Mouse (Mus musculus) lung, embryonic 16.5 days (tissue): ENCODE results near the gene Egfem1. TPM values are rescaled to one million over a fixed set of nuclear protein-coding genes. Genes with fewer than 3 reads are reported as not detected.

Source experiments
- ATAC-seq: fragments of 200-750 bp; cut with Nextera tagmentation; 2 replicates; pipeline ENCODE4 v1.8.0; 2017; ENCODE audit warnings: low read depth, mild to moderate bottlenecking, moderate library complexity
- H3K27ac ChIP-seq: fragments of 300-500 bp; sonication (generic); 2 replicates; pipeline ENCODE4 v1.5.1; 2014; ENCODE audit warnings: mild to moderate bottlenecking, control low read depth, low read length
- H3K27me3 ChIP-seq: fragments of 300-500 bp; sonication (generic); 2 replicates; pipeline ENCODE4 v1.6.1; 2014; ENCODE audit warnings: low read depth, low read length, mixed read lengths; ENCODE audit not compliant: control insufficient read depth, insufficient read depth
- H3K36me3 ChIP-seq: fragments of 300-500 bp; sonication (generic); 2 replicates; pipeline ENCODE4 v1.6.1; 2014; ENCODE audit warnings: low read length; ENCODE audit not compliant: control insufficient read depth, insufficient read depth
- H3K4me1 ChIP-seq: fragments of 300-500 bp; sonication (generic); replicated peaks from 2 replicates; pipeline ENCODE4 v1.6.1; 2014; ENCODE audit warnings: low read length, mixed read lengths; ENCODE audit not compliant: control insufficient read depth, insufficient read depth
- H3K4me2 ChIP-seq: fragments of 300-500 bp; sonication (generic); 2 replicates; pipeline ENCODE4 v1.6.1; 2014; ENCODE audit warnings: low read depth, low read length, control low read depth
- H3K4me3 ChIP-seq: fragments of 300-500 bp; sonication (generic); 2 replicates; pipeline ENCODE4 v1.5.1; 2014; ENCODE audit warnings: mild to moderate bottlenecking, low read length, control low read depth
- H3K9ac ChIP-seq: fragments of 300-500 bp; sonication (generic); 2 replicates; pipeline ENCODE4 v1.6.1; 2014; ENCODE audit warnings: low read length, control low read depth
- H3K9me3 ChIP-seq: fragments of 300-500 bp; sonication (generic); 2 replicates; pipeline ENCODE4 v1.6.1; 2016; ENCODE audit warnings: low read length; ENCODE audit not compliant: control insufficient read depth
- WGBS: fragments of 180-500 bp; shearing (Covaris S2); extraction: QIAGEN DNeasy Blood & Tissue Kit; methylation state at CpG from one replicate; pipeline ENCODE4 v1.1.7; 2014; 5-methylcytosine and 5-hydroxymethylcytosine counted together
- polyA plus RNA-seq: library from polyadenylated mRNA; unstranded; fragments of >200 nt; fragmentation: Nextera tagmentation; extraction: Ambion mirVana; gene quantifications from 2 replicates; pipeline ENCODE4 v1.2.1, GENCODE M21; 2015

Egfem1 gene
- 18.5 and 24.2 TPM in 2 replicates for polyA plus RNA-seq

- Histone ChIP-seq H3K4me1 (peaks cover 12% of the 10 kb centered on the region; the same call in 1 of the 2 replicates), H3K27me3 (peaks cover 36% of the 10 kb centered on the region), H3K36me3 (no peaks in the 10 kb centered on the region), H3K9ac (peak within 1 kb of the TSS; percentile 27), H3K4me2 (peak within 1 kb of the TSS; percentile 81), H3K4me3 (peak within 1 kb of the TSS; percentile 52), H3K9me3 (no peaks in the 10 kb centered on the region), H3K27ac (no peak within 1 kb of the TSS)
- 0 out of 2 replicates have a peak, but pooled peaks have one; percentile 4 for ATAC-seq
- WGBS: 5% methylated on average over 12 of the region's 12 CpGs
Observed at GRCm38 (mm10) chr3:29081952-29082295, at the start of gene Egfem1. TSS of gene Egfem1 (plus strand) at chr3:29082023.

GRCm38 (mm10) chr3:29033107-29033506, 48.7 kb upstream of the Egfem1 start:
- Histone ChIP-seq H3K9ac (no peak overlapping the region), H3K4me1 (no peaks in the 10 kb centered on the region), H3K4me2 (no peak overlapping the region), H3K4me3 (no peak overlapping the region), H3K27me3 (no peaks in the 10 kb centered on the region), H3K36me3 (no peaks in the 10 kb centered on the region), H3K27ac (no peak overlapping the region), H3K9me3 (no peaks in the 10 kb centered on the region)
- WGBS: 65% methylated on average over 2 of the region's 2 CpGs
- no peak for ATAC-seq

- no peak overlapping the region for H3K9ac ChIP-seq
- no peak overlapping the region for H3K4me3 ChIP-seq
- H3K36me3 ChIP-seq: no peaks in the 10 kb centered on the region
- WGBS: 2% methylated on average over 3 of the region's 3 CpGs
- no peak for ATAC-seq
- no peak overlapping the region for H3K4me2 ChIP-seq
- H3K27ac ChIP-seq: no peak overlapping the region
- no peaks in the 10 kb centered on the region for H3K27me3 ChIP-seq
- H3K9me3 ChIP-seq: peaks cover 4% of the 10 kb centered on the region; the same call in 1 of the 2 replicates
- H3K4me1 ChIP-seq: no peaks in the 10 kb centered on the region
Observed at GRCm38 (mm10) chr3:29036146-29036545, 45.7 kb upstream of the Egfem1 start.

GRCm38 (mm10) chr3:29036620-29037019, 45.2 kb upstream of the Egfem1 start:
- Histone ChIP-seq H3K9me3 (peaks cover 4% of the 10 kb centered on the region; the same call in 1 of the 2 replicates), H3K27me3 (no peaks in the 10 kb centered on the region), H3K4me3 (no peak overlapping the region), H3K4me1 (no peaks in the 10 kb centered on the region), H3K4me2 (no peak overlapping the region), H3K27ac (no peak overlapping the region), H3K9ac (no peak overlapping the region), H3K36me3 (no peaks in the 10 kb centered on the region)
- ATAC-seq: no peak

GRCm38 (mm10) chr3:29040064-29040463, 41.8 kb upstream of the Egfem1 start:
- no peak overlapping the region for H3K4me2 ChIP-seq
- H3K27ac ChIP-seq: no peak overlapping the region
- 83% methylated on average over 7 of the region's 7 CpGs for WGBS
- no peaks in the 10 kb centered on the region for H3K4me1 ChIP-seq
- H3K9ac ChIP-seq: no peak overlapping the region
- H3K27me3 ChIP-seq: no peaks in the 10 kb centered on the region
- no peaks in the 10 kb centered on the region for H3K36me3 ChIP-seq
- H3K4me3 ChIP-seq: no peak overlapping the region
- ATAC-seq: no peak
- H3K9me3 ChIP-seq: peaks cover 4% of the 10 kb centered on the region; the same call in 1 of the 2 replicates

- Histone ChIP-seq H3K36me3 (no peaks in the 10 kb centered on the region), H3K4me1 (no peaks in the 10 kb centered on the region), H3K4me2 (no peak overlapping the region), H3K27me3 (no peaks in the 10 kb centered on the region), H3K27ac (no peak overlapping the region), H3K4me3 (no peak overlapping the region), H3K9ac (no peak overlapping the region), H3K9me3 (no peaks in the 10 kb centered on the region)
- 70% methylated on average over 5 of the region's 5 CpGs for WGBS
- ATAC-seq: no peak
Observed at GRCm38 (mm10) chr3:29046281-29046680, 35.5 kb upstream of the Egfem1 start.

- H3K4me1 ChIP-seq: no peaks in the 10 kb centered on the region
- 59% methylated on average over 14 of the region's 14 CpGs for WGBS
- H3K27ac ChIP-seq: no peak overlapping the region
- H3K9me3 ChIP-seq: no peaks in the 10 kb centered on the region
- no peak for ATAC-seq
- no peak overlapping the region for H3K9ac ChIP-seq
- no peak overlapping the region for H3K4me3 ChIP-seq
- no peak overlapping the region for H3K4me2 ChIP-seq
- no peaks in the 10 kb centered on the region for H3K36me3 ChIP-seq
- no peaks in the 10 kb centered on the region for H3K27me3 ChIP-seq
Observed at GRCm38 (mm10) chr3:29047273-29047932, 34.4 kb upstream of the Egfem1 start.

- no peaks in the 10 kb centered on the region for H3K9me3 ChIP-seq
- H3K4me1 ChIP-seq: no peaks in the 10 kb centered on the region
- no peak overlapping the region for H3K27ac ChIP-seq
- no peak overlapping the region for H3K4me3 ChIP-seq
- no peak overlapping the region for H3K9ac ChIP-seq
- no peaks in the 10 kb centered on the region for H3K27me3 ChIP-seq
- ATAC-seq: no peak; the same call in 1 of the 2 replicates
- no peaks in the 10 kb centered on the region for H3K36me3 ChIP-seq
- WGBS: 53% methylated on average over 4 of the region's 4 CpGs
- H3K4me2 ChIP-seq: no peak overlapping the region
Observed at GRCm38 (mm10) chr3:29063156-29063555, 18.7 kb upstream of the Egfem1 start.

- 82% methylated on average over 6 of the region's 6 CpGs for WGBS
- no peak for ATAC-seq
- Histone ChIP-seq H3K4me1 (no peaks in the 10 kb centered on the region), H3K9me3 (no peaks in the 10 kb centered on the region), H3K36me3 (no peaks in the 10 kb centered on the region), H3K9ac (no peak overlapping the region), H3K27me3 (no peaks in the 10 kb centered on the region), H3K4me2 (no peak overlapping the region), H3K27ac (no peak overlapping the region), H3K4me3 (no peak overlapping the region)
Observed at GRCm38 (mm10) chr3:29068428-29069098, 13.3 kb upstream of the Egfem1 start.
